Mouse (Mus musculus) midbrain, embryonic 11.5 days (tissue): ENCODE results near the gene Fam118a. TPM values are rescaled to one million over a fixed set of nuclear protein-coding genes. Genes with fewer than 3 reads are reported as not detected.
"Not testable (repeated sequence)": the region's sequence is repeated elsewhere in the genome, so short reads cannot be mapped to it uniquely, and the experiment has no call there.

Source experiments
- ATAC-seq: fragments of 200-750 bp; cut with Nextera tagmentation; 2 replicates; pipeline ENCODE4 v1.8.0; 2017; ENCODE audit warnings: moderate TSS enrichment, moderate library complexity; ENCODE audit not compliant: low FRiP score
- DNase-seq: peaks from one replicate; pipeline ENCODE4 v3.0.0; 2015; ENCODE audit warnings: low spot score; ENCODE audit errors: missing footprints
- H3K27ac ChIP-seq: fragments of 300-500 bp; sonication (generic); 2 replicates; pipeline ENCODE4 v1.5.1; 2014; ENCODE audit warnings: low read depth, low read length
- H3K27me3 ChIP-seq: fragments of 300-500 bp; sonication (generic); 2 replicates; pipeline ENCODE4 v1.6.1; 2014; ENCODE audit warnings: mild to moderate bottlenecking, low read length, moderate library complexity, mixed read lengths; ENCODE audit not compliant: control insufficient read depth, insufficient read depth
- H3K36me3 ChIP-seq: fragments of 300-500 bp; sonication (generic); 2 replicates; pipeline ENCODE4 v1.6.1; 2014; ENCODE audit warnings: mild to moderate bottlenecking, low read length, moderate library complexity, mixed read lengths; ENCODE audit not compliant: control insufficient read depth, insufficient read depth
- H3K4me1 ChIP-seq: fragments of 300-500 bp; sonication (generic); 2 replicates; pipeline ENCODE4 v1.6.1; 2014; ENCODE audit warnings: low read length; ENCODE audit not compliant: control insufficient read depth, insufficient read depth
- H3K4me2 ChIP-seq: fragments of 300-500 bp; sonication (generic); 2 replicates; pipeline ENCODE4 v1.6.1; 2014; ENCODE audit warnings: mild to moderate bottlenecking, moderate library complexity
- H3K4me3 ChIP-seq: fragments of 300-500 bp; sonication (generic); 2 replicates; pipeline ENCODE4 v1.5.1; 2014; ENCODE audit warnings: low read depth, low read length
- H3K9ac ChIP-seq: fragments of 300-500 bp; sonication (generic); 2 replicates; pipeline ENCODE4 v1.6.1; 2014; ENCODE audit warnings: low read length
- H3K9me3 ChIP-seq: fragments of 300-500 bp; sonication (generic); 2 replicates; pipeline ENCODE4 v1.6.1; 2016; ENCODE audit warnings: low read length; ENCODE audit not compliant: control insufficient read depth
- WGBS: fragments of 180-500 bp; shearing (Covaris S2); extraction: QIAGEN DNeasy Blood & Tissue Kit; methylation state at CpG from one replicate; pipeline ENCODE4 v1.1.7; 2014; 5-methylcytosine and 5-hydroxymethylcytosine counted together
- polyA plus RNA-seq: library from polyadenylated mRNA; unstranded; fragments of >200 nt; fragmentation: Nextera tagmentation; extraction: Ambion mirVana; gene quantifications from 2 replicates; pipeline ENCODE4 v1.2.1, GENCODE M21; 2014

Gene Fam118a
- polyA plus RNA-seq, 1 experiment from 2014 or later = 32.1 TPM

DNA sequence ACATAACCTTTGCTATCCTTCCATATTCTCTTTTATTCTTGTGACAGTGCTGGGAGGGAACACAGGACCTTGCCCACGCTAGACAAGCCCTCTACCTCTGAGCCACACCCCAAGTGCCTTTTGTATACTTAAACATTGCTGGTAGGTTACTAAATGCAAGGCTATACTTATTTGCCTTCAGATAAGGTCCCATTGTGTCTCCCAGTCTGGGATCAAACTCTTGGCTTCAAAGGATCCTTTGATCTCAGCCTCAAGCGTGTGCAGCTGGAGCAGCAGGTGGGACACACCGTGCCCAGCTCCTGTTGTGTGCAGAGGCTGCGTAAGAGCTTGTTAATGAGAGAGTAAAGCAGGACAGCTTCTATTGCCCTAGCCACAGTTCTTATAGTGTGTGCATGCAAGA, 1.0 kb upstream of the Fam118a start:
- Histone ChIP-seq H3K27ac (no peak overlapping the region), H3K4me1 (no peaks in the 10 kb centered on the region), H3K4me3 (no peak overlapping the region), H3K9ac (no peak overlapping the region), H3K27me3 (no peaks in the 10 kb centered on the region), H3K36me3 (no peaks in the 10 kb centered on the region), H3K4me2 (no peak overlapping the region), H3K9me3 (no peaks in the 10 kb centered on the region)
- ATAC-seq = no peak
- 40% methylated on average over 4 of the region's 4 CpGs for WGBS
- DNase-seq = no peak

DNA sequence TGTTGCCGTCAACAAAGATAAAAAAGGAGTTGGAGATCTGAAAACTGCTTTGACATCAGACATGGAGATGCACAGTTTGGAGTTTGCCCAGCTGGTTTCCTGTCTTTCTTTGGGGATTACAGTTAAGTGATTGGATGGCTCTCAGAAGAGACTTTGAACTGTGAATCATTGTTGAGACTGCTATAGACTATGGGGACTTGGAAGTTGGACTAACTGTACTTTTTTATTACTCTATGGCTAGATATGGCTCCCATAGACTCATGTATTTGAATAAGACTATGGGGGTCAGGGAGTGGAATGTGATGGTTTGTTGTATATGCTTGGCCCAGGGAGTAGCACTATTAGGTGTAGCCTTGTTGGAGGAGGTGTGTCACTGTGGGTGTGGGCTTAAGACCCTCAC, 1.9 kb downstream of the Fam118a start:
- not testable (repeated sequence) for H3K4me3 ChIP-seq, H3K9me3 ChIP-seq, DNase-seq, H3K36me3 ChIP-seq, H3K9ac ChIP-seq, H3K4me1 ChIP-seq, ATAC-seq, H3K27me3 ChIP-seq, H3K27ac ChIP-seq, H3K4me2 ChIP-seq
- WGBS = 83% methylated on average over 1 of the region's 1 CpGs

DNA sequence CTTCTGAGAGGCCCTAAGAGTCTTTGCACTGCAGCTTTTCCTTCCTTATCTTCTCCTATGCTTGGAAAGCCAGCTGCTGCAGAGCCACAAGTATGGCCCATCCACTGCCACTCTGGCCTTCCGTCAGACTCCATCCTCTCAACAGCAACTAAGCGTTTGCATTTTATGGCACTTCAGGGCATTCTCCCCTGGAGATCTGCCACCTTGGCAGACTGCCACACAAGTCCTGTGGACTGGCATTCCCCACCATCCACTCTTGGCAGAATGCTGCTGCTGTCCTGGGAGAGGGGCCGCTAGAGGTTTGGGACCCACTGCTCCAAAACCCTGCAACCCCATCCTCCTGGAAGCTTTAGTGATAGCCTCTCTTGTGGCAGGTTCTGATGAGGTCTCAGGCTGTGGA, 3.1 kb downstream of the Fam118a start:
- DNase-seq (no peak), ATAC-seq (no peak)
- WGBS = 93% methylated on average over 3 of the region's 3 CpGs
- no peak overlapping the region for H3K4me2 ChIP-seq
- H3K4me1 ChIP-seq = peaks cover 3% of the 10 kb centered on the region; the same call in 1 of the 2 replicates
- H3K36me3 ChIP-seq = no peaks in the 10 kb centered on the region
- no peak overlapping the region for H3K9ac ChIP-seq
- H3K27ac ChIP-seq = no peak overlapping the region
- peaks cover 3% of the 10 kb centered on the region for H3K27me3 ChIP-seq
- H3K9me3 ChIP-seq = no peaks in the 10 kb centered on the region
- no peak overlapping the region for H3K4me3 ChIP-seq

DNA sequence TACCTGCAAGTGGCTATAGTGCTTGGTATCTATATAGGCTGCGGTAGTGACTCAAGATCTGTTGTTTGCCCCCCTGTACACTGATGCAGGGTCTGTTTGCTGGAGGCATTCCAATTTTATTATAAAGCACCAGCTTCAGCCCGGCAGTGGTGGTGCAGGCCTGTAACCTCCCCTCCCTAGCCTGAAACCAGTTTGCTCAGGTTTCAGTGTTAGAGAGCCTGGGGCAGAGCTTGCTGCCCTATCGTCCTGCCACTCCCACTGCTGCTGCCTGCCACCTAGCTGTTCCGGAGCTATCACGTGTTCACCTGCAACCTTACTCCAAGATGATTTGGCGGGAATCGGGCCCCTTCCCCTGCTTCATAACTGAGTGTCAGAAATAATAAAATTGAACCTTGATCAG, 5.2 kb downstream of the Fam118a start:
- not testable (repeated sequence) for H3K27ac ChIP-seq, H3K4me2 ChIP-seq, H3K27me3 ChIP-seq, H3K36me3 ChIP-seq, H3K9ac ChIP-seq, H3K9me3 ChIP-seq, H3K4me3 ChIP-seq, H3K4me1 ChIP-seq, ATAC-seq
- peak; percentile 10 for DNase-seq
- 57% methylated on average over 7 of the region's 7 CpGs for WGBS

DNA sequence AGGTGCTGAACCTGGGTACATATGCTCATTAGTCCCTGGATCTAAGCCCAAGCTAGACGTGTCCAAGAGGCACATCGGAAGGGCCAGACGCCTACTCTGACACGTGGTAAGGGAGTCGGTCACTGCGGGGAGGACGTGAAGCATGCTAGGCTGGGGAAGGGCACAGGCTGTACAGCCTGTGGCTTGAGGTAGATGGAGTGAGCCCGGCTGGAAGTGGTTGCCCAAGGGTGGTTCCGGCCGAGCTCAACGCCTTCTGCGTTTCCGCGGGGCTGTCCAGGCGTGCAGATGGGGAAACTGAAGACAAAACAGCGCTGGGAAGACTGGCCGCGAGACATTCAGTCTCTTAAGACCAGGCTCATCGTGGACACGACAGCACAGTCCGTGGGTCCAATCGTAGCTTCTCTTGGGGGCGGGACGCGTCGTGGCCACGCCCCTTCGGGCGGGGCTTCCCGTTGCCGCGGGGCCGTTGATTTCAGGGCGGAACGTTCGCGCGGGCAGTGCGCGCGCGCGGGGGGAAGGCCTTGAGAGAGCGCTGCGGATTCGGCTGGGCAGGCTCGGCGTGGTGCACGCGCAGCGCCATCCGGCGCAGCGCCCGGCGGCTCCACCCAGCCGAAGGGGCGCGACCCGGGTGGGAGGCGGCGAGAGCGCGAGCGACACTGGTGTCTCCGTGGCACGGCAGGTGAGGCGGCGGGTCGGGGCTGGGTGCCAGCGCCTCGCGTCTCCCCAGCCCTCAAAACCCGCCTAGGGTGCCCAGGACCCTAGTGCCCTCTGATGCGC, 8.0 kb downstream of the Fam118a start:
- Histone ChIP-seq H3K4me3 (peak overlapping the region; percentile 73), H3K4me2 (peak overlapping the region; percentile 86), H3K4me1 (peaks cover 6% of the 10 kb centered on the region; the same call in 1 of the 2 replicates), H3K9ac (peak overlapping the region; percentile 82), H3K27me3 (peaks cover 3% of the 10 kb centered on the region), H3K9me3 (no peaks in the 10 kb centered on the region), H3K27ac (no peak overlapping the region), H3K36me3 (no peaks in the 10 kb centered on the region)
- under 1% methylated on average over 72 of the region's 75 CpGs for WGBS
- ATAC-seq (peak; percentile 95), DNase-seq (peak; percentile 100)

DNA sequence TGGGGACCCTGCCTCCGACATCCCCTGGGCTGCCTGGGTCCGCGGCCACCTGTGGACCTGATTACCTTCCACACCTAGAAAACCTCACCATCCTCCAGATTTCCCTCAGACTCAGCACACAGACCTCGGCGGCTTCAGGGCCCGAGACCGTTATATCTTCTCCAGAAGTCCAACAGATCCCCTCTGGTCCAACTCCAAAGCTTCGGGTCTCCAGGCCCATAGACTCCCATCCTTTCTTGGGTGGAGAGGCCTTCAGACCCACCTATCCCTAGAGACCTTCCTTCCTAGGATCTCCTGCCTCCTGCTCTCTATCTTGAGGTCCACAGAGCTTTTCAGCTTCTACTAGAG, 8.6 kb downstream of the Fam118a start:
- ATAC-seq (no peak), DNase-seq (peak; percentile 91)
- Histone ChIP-seq H3K9ac (peak overlapping the region; percentile 82), H3K9me3 (no peaks in the 10 kb centered on the region), H3K4me3 (peak overlapping the region; percentile 73), H3K4me2 (peak overlapping the region; percentile 86), H3K27me3 (peaks cover 3% of the 10 kb centered on the region), H3K4me1 (peaks cover 10% of the 10 kb centered on the region), H3K36me3 (no peaks in the 10 kb centered on the region), H3K27ac (no peak overlapping the region)
- WGBS = 7% methylated on average over 8 of the region's 8 CpGs

DNA sequence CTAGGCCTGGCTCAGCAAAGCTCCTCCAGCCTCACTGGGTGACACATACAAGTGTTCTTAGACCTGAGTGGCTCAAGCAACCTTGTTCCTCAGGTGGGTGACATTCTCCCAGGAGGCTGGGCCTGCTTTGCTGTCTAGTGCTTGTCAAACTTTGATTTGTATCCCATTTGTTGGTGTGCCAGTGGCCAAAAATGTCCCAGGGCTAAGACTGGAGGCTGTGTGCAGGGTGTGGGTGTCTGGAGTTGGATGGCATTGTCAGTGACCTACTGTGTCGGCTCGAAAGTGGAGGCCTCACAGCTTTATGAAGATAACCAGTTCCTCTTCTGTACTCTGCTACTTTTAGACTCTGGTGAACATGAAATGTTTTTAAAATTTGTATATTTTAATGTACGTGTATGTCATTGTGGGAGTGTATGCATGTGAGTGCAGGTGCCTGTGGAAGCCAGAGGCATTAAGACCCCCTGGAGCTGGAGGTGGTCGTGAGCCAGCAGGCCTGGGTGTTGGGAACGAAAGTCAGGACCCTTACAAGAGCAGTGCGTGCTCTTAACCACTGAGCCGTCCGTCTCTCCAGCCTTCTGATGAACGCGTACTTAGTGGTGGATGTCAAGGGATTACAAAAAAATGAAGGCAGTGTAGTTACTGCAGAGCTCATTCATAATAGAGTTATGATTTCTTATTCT, 12.9 kb downstream of the Fam118a start:
- Histone ChIP-seq H3K27me3 (no peaks in the 10 kb centered on the region), H3K4me1 (peaks cover 19% of the 10 kb centered on the region), H3K36me3 (peaks cover 3% of the 10 kb centered on the region; the same call in 1 of the 2 replicates), H3K4me3 (no peak overlapping the region), H3K4me2 (no peak overlapping the region), H3K9me3 (no peaks in the 10 kb centered on the region), H3K9ac (no peak overlapping the region), H3K27ac (no peak overlapping the region)
- peak; percentile 76 for DNase-seq
- 85% methylated on average over 10 of the region's 10 CpGs for WGBS
- no peak for ATAC-seq

DNA sequence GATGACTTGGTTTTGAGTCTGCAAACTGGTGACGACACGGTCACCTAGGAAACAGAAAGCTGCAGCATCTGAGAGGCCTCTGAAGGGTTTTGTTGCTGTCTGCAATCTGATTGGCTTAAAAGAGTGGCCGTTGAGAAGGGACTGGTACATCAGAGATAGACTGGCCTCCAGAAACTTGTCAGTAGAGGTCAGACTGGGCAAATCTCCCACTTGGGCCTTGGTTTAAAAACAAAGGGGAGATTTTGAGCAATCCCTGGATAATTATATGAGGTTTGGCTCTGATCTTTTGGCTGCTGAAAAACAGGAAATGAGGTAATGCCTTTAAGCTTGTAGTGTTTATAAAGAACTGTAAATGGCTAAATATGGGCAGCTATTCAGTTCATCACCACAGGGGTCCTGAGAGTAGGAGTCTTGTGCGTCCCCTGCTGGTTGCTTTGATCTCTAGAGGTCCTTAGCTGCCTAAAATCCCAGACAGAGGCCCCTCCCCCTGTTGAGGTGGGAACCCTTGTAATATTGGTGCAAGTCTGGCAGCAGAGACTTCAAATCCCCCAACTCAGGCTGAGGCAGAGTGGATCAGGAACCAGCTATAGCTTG, 13.7 kb downstream of the Fam118a start:
- ATAC-seq (peak; percentile 76), DNase-seq (peak; percentile 91)
- H3K4me1 ChIP-seq = peaks cover 18% of the 10 kb centered on the region
- no peak overlapping the region for H3K4me3 ChIP-seq
- WGBS = 13% methylated on average over 4 of the region's 4 CpGs
- H3K27me3 ChIP-seq = no peaks in the 10 kb centered on the region
- peak overlapping the region; percentile 31; the same call in 1 of the 2 replicates for H3K27ac ChIP-seq
- no peak overlapping the region for H3K4me2 ChIP-seq
- no peak overlapping the region for H3K9ac ChIP-seq
- no peaks in the 10 kb centered on the region for H3K9me3 ChIP-seq
- H3K36me3 ChIP-seq = peaks cover 3% of the 10 kb centered on the region; the same call in 1 of the 2 replicates

DNA sequence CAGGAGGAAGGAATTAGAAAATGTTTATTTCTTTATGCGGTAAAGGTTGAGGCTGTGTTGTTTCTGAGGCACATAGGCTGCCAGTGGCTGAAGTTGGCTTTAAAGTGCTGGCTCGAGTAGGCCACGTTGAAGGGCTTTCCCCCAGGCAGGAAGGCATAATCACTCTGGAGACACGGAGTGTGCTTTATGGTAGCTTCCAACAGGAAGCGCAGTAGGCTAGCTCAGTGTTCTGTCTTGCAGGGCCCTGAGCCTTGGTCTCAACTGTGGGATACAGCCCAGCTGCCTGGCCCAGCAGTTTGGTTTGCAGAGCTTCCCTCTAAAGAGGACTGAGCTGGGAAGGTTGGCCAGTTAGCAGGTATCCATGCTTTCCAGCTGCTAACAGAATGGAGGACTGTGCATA, 14.4 kb downstream of the Fam118a start:
- no peak overlapping the region for H3K27ac ChIP-seq
- H3K4me2 ChIP-seq = no peak overlapping the region
- no peaks in the 10 kb centered on the region for H3K27me3 ChIP-seq
- ATAC-seq = no peak
- no peak for DNase-seq
- no peak overlapping the region for H3K9ac ChIP-seq
- WGBS = 61% methylated on average over 5 of the region's 5 CpGs
- H3K4me3 ChIP-seq = no peak overlapping the region
- peaks cover 3% of the 10 kb centered on the region; the same call in 1 of the 2 replicates for H3K36me3 ChIP-seq
- no peaks in the 10 kb centered on the region for H3K9me3 ChIP-seq
- peaks cover 16% of the 10 kb centered on the region for H3K4me1 ChIP-seq
